Mouse (Mus musculus) retina, postnatal 1 day (tissue): Measurements from ENCODE around the gene Dnah7c.
"Not testable (repeated sequence)": the region's sequence is repeated elsewhere in the genome, so short reads cannot be mapped to it uniquely, and the experiment has no call there.

Source experiments
- DNase-seq: peaks from one replicate; pipeline ENCODE4 v3.0.0-alpha.2; 2012

Dnah7c gene

DNA sequence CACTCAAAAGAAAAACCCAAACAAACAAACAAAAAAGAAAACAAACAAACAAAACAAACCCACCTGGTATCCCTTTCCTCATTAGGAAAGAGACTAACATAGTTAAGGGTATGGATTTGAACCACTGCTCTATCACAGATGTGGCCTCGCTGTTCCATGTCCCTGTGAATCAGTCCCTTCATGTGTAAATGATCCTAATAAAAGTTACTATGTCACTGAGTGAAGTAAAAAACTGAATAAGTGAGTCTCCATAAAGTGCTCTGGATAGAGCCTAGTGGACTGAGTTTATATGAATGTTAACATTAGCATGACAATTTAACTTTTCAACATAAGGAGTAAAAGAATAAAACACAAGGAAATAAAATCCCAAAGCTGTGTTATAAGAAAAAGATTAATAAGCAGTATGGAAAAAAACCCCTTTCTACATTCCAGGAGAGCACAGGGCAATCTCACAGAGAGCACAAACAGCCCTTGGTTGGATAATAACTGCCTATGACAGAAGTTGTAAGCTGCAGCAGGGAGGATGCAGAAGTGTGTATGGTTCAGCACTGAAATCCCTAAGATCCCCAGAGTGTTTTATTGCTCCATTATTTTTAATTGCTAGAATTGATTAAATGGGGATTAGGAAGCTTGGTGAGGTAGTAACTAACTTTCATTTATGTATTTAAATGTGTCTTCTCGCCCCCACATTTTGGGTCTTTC lies 308.2 kb downstream of the Dnah7c start:
- DNase-seq, result not testable (repeated sequence)

DNA sequence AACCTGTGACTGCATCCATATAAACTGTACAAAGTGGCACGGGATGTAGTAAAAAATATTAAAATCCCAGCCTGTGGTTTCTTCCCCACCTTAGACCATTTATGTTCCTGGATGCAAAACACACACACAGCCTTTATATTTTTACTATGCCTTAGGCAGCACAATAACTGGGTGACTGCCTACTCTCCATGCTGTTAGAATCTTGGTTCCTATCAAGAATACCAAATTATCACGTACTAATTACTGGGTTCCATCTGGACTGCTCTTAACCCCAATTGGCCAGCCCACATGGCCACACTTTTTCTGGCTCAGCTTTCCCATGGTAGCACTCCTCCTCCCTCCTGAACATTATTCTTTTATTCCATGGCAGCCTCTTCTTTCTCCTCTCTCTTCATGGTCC lies 309.1 kb downstream of the Dnah7c start:
- not testable (repeated sequence) for DNase-seq

- DNase-seq, result not testable (repeated sequence)
Measured at GRCm38 (mm10) chr1:46764600-46764999, 339.2 kb downstream of the Dnah7c start.

DNA sequence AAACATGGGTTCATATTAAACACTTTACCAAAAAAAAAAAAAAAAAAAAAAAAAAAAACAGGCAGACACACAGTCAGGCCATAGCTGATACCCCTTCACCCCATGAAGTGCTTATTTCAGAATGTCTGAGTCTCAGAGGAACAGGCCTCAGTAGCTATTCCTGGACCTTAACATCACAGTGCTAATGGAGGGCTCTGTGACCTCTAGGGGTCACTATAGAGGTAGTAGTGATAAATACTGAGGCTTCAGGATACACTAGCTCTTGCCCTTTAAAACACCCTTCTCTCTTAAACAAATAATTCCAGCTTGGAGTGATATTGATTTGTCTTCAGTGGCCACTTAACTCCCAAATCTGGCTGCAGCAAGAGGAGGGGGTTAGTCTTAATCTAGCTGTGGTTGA lies 343.9 kb downstream of the Dnah7c start:
- DNase-seq, result not testable (repeated sequence)

DNA sequence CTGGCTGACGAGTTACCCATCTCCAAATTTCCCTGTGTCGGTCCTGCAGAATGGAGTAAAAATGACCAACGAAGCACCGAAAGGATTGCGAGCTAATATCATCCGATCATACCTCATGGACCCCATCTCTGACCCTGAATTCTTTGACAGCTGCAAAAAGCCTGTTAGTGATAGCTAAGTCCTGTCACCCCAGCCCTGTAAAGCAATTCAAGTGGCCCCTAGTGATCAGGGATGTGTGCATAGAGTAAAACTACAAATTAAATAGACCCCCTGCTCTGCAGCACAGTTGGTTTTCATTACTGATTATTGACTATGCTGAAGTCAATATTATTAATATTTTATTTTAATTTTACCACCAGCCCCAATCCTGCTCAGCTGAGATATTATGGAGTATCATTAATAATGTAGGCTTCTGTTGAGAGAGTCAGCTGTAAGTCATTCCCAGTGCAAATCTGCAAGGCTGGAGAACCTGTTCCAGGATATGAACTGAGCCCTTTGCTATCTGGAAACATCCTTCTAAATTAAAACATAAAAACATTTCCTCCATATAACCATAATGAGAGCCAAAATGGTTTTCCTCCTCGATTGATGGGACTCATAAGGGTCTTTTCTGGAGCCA lies 344.8 kb downstream of the Dnah7c start:
- DNase-seq, result not testable (repeated sequence)

DNA sequence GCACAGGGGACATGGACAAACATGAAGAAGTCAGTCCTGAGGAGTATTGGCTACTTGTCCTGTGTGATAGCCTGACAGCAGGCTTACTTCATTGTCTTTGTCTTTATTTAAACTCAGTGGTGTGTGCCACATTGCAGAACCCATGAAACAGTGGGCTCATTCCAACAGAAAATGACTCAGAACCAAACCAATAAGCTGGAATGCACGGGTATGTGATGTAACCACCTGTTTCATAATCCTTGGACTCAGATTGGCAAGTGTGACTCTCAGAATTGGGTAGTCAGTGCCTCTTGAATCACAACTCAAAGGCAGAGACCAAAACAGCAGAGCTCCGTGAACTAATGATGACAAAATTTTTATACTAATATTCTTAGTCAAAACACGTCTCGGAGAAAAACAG lies 356.8 kb downstream of the Dnah7c start:
- DNase-seq, result not testable (repeated sequence)

GRCm38 (mm10) chr1:46805074-46805473 lies 379.7 kb downstream of the Dnah7c start:
- no peak for DNase-seq

DNA sequence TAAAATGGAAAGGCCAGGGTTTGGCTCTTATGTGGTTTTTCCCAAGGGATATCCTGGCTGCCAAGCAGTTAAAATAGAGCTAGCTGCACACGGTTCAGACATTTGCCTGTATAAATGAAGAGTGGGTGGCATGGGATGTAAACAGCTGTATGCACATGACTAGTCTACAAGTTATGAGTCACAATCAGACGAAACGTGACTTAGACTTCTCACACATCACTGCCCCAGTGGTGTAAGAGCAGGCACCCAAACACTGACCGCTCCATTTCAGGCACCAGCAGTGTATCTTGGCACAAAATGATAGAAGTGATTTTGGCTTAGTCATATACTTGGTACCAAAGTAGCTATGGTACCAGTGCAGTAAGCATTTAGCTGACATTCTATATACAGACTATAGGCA lies 383.2 kb downstream of the Dnah7c start:
- DNase-seq, result not testable (repeated sequence)

- no peak for DNase-seq
Measured at GRCm38 (mm10) chr1:46817934-46818333, 392.5 kb downstream of the Dnah7c start.

DNA sequence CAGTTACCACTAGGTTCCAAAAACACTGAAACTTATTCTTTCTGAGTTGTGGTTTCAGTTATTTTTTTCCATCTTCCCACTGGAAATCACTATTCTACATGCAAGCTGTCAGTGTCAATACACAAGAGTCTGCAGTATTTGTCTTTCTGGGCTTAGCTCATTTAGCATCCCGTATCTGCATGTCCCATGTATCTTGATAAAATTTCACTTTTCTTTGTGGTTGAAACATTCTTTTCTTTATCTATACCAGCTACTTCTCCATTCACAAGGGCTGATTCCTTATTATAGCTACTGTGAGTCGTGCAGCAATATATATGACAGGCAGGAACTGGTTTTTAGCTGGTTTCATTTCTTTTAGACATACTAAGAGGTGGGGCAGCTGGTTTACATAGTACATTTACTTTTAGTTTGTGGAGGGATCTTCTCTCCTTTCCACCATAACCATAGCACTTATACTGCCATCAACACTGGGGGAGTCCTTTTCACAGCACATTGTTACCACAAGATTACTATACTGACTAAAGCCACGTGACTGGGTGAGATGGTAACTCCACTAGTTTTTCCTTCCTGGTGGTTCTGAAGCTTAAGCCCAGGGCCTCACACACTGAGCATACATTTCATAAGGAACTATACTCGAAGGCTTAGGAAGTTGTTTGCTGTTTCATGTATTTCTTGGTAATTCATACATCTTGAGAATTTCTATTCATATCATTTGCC lies 397.0 kb downstream of the Dnah7c start:
- no peak for DNase-seq

DNA sequence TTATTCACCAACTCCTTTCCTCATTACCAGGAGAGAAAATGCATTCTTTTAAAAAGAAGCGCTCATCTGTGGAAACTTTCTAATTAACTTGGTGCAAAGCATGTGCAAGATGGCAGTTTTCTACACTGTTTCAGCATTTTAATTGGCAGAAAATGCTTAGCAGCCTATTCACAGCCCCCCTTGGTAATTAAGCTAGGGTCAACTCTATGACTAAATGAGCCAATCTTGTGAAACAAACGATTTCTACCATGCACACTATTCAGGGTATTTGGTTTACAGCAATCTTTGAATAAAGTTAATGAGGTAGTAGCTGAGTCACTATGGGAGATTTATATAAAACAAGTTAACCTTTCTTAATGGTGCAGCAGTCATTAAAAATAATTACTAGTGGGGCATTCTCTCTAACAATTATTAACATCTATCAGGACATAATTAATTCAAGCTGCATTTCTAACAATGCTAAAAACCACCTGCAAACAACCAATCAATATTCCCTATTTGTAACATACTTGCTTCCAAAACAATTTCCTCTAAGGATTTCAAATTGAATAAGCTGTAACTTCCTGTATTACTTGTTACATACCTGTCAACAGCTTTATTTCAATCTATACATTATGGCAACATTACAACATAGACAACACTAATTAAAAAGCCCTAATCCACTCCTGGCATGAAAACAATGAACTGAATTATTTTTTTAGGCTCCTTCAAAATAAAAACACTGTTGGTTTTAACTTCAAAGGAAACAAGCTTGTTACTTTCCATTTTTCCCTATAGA lies 404.9 kb downstream of the Dnah7c start:
- DNase-seq, result peak; percentile 95

- no peak for DNase-seq
Measured at GRCm38 (mm10) chr1:46831927-46832326, 406.5 kb downstream of the Dnah7c start.

GRCm38 (mm10) chr1:46843406-46843805 lies 418.0 kb downstream of the Dnah7c start:
- no peak for DNase-seq

GRCm38 (mm10) chr1:46844281-46844680 lies 418.9 kb downstream of the Dnah7c start:
- DNase-seq, result peak; percentile 24

DNA sequence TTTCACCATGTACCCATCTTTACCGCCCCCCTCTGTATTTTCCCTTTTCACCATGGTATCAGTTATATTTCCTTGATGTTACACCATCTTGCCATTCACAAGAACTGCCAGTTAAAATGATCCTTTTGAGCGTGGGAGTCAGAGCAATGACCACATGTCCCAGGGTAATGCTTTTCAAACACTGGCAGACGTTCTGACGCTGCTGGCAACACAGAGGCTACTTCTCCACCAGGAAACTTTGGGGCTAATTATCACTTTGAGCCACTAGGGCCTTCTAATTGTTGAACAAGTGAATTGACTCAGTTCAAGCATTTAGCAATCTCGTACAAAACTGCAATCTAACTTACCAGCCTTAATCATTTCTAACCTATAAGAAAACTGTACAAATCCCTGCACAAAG lies 419.8 kb downstream of the Dnah7c start:
- peak; percentile 22 for DNase-seq

GRCm38 (mm10) chr1:46849758-46850157 lies 424.4 kb downstream of the Dnah7c start:
- peak; percentile 86 for DNase-seq

DNA sequence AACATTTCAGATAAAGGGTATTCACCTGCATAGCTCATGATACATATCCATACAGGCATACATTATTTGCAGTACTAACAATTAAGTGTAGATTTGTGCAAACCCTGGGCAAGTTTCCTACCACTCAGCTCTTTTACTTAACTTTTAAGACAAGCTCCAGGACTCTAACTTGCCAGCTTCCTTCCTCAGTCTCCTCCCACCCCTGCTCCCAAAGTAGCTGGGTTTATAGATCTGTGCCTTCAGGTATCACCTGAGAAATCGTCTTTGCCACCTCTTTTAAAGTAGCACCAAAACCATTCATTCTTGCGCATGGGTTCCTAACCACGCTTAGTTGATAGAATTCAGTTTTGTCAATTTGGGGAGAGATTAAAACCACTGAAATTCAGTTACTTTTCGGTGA lies 426.2 kb downstream of the Dnah7c start:
- DNase-seq, result no peak

DNA sequence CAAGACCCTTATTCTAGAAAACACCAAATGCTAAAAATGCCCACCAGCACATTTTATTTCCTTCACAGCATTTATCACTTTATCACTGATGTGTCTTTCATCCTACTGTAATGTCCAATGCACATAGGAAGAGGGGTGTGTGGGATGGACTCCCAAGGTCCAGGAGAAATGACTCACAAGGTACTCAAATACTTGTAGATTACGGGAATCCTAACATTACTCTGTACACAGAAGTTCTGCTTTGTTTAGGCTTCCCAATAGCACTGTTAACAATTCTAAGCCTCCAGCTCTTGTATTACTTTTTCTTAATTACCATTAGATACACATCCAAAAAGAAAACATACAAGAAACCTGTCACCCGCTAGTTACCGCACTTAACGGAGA lies 426.8 kb downstream of the Dnah7c start:
- DNase-seq, result no peak

DNA sequence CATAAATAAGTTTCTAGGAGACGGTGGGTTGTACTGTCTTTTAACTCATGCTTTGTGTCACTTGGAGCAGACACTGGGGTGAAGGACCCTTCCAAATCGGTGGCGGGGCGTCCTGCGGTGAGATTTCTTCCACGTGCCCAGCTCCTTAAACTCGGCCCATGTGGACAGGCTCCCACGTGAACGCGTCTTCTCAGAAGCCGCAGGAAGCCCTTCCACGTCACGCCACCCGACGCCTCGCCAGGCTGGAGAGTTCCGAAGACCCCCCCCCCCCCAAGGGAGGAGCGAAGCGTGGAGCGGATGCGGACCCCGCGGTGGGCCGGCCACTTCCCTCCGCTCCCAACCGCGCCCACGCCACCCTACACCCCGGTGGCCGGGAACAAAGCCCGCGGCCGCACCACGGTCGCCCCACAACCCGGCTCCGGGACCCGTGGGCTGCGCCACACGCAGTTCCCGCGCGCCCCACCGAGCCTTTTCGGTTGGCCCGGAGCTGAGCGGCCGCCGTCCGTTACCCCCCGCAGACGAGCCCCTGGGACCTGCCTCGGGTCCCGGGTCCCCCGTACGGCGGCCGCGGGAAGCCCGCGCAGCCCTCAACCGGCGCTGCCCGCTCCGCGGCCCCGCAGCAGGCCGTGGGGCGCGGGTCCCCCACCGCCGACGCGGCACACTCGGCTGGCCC lies 427.3 kb downstream of the Dnah7c start:
- peak; percentile 87 for DNase-seq

DNA sequence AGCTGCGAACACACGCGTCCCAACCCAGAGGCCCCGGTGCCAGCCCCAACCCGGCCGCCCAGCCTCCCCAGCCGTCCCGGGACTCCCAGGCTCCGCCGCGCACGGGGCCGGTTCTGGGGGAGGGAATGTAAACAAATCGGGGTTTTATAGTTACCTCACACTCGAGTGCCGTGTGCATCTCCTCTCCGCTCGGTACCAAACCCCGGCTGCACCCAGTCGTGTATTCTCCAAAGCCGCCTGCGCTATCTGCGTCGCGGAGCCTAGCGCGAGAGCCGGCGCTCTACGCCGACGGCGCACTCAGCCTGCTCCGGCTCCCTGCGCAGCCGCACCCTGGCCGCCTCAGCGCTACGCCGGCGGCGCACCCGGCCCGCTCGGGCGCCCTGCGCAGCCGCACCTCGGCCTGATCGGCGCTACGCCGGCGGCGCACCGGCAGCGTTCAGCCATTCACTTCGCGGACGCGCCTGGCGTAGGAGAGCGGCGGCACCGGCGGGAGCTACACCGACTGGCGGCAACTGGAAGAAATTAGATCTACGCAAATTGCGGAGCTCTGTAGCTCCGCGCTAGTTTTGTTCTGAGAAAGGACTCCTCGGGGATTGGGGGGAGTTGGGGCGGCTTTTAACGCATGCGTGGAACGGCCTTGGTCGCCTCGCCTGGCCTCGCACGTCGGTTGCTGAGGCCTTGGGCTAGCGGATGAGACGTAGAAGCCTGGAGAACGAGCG lies 428.1 kb downstream of the Dnah7c start:
- DNase-seq, result peak; percentile 98

DNA sequence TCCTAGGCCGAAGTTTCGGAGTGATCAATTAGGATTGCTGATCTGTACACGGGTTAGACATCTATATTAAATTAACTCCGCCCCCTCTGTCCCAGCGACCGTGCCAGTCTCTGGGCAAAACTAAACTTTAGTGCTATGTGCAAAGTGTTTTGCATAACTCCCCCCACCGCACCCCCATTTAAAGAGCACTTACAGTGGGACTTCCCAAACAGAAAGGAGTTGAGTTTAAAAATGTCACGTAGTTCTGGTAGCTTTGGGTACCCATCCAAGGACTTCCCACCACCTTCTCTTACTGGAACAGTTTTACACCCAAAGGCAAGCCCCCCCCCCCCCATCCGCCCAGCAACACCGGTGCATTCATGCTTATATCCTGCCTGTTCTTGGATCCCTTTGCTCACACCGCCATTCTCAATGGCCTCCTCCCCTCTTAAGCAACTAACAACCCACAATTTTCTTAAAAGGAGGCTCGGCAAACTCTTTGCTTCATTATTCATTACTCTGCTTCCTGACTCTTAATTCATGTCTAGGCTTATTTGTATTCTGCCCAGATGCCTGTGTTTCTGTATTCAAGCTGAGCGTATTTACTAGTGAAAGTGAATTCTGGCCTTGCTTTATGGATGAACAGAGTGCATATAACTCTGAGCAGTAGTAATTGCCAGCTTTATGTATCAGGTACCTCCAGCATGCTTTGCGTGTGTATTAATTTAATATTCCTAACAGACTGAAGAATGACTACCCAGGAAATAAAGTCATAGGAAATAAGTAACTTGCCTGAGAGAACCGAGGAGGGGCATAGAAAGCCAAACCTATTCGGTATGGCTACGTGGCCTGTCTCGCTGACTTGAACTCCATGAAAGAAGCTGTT lies 428.9 kb downstream of the Dnah7c start:
- no peak for DNase-seq
